Mouse (Mus musculus) thymus, adult 2 months (tissue): ENCODE results near the gene Rbm42.

ENCODE experiments used
- CTCF ChIP-seq: fragments of 200-500 bp; IDR thresholded peaks from 2 replicates; pipeline ENCODE4 v1.5.1; 2012; ENCODE audit warnings: mild to moderate bottlenecking, control low read depth, low read length, moderate library complexity, borderline replicate concordance; ENCODE audit not compliant: control insufficient read depth, poor library complexity, insufficient read depth; ENCODE audit errors: extremely low read depth
- POLR2A ChIP-seq: fragments of 200-500 bp; IDR thresholded peaks from 2 replicates; pipeline ENCODE4 v1.6.1; 2012; ENCODE audit warnings: mild to moderate bottlenecking, low read length, control low read depth, moderate library complexity; ENCODE audit not compliant: control insufficient read depth, poor library complexity, insufficient read depth; ENCODE audit errors: extremely low read depth

DNA sequence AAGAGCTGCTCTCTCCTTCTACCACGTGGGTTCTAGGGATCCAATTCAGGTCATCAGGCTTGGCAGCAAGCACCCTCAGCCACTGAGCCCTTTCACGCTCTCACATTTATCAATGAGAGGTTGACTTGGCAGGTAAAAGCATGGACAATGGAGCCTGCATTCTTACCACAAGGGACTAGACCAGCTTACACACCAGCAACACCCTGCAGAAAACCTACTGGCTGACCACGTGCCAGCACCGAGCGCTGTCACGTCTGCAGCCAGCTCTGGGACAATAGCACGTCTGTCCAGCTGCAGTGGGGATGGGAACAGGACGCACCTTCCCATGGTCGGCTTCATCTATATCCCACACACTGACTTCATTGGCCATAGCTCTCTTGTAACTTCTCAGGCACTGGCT, 31.5 kb downstream of the Rbm42 start:
- TF ChIP-seq CTCF = no peak
- TF ChIP-seq POLR2A = no peak
